Comparison of ENCODE assay signal across 8 mouse cellular contexts in the genomic region with DNA sequence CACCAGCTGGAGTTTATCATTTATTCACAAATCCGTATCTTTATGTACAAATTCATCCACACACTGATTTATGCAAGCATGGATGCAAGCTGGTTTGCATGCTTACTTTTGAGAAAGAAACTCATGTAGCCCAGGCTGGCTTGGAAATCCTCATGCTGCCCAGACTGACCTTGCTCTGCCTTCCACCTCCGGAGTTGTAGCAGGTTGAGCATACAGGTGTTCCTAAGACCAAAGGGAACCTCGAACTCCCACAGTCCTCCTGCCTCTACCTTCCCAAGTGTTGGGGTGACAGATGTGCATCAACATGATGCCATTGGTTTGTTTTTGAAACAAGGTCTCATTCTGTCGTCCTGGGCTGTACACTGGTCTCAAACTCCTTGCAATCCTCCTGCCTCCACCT. TPM values are rescaled to one million over a fixed set of nuclear protein-coding genes. Genes with fewer than 3 reads are reported as not detected.
DNase-seq lines count a peak whose midpoint lies in the region; ATAC-seq and TF ChIP-seq lines count a peak whose summit lies in the region.

No protein-coding gene starts in this region.

- no peaks in the 10 kb centered on the region for H3K27me3 ChIP-seq in heart, postnatal 0 days (ENCODE audit: control insufficient read depth, insufficient read depth, low read length)
- H3K27me3 ChIP-seq in embryonic facial prominence, embryonic 12.5 days: no peaks in the 10 kb centered on the region
- H3K27me3 ChIP-seq in hindbrain, embryonic 11.5 days (ENCODE audit: control insufficient read depth, insufficient read depth, low read length): no peaks in the 10 kb centered on the region
- H3K27me3 ChIP-seq in midbrain, embryonic 12.5 days: no peaks in the 10 kb centered on the region

- H3K4me2 ChIP-seq in heart, postnatal 0 days (ENCODE audit: low read depth, low read length): peak overlapping the region; percentile 87; the same call in 1 of the 2 replicates
- peak overlapping the region; percentile 79 for H3K4me2 ChIP-seq in embryonic facial prominence, embryonic 12.5 days (replicated peaks)
- H3K4me2 ChIP-seq in hindbrain, embryonic 11.5 days (replicated peaks; ENCODE audit: low read depth, low read length): peak overlapping the region; percentile 85
- peak overlapping the region; percentile 90 for H3K4me2 ChIP-seq in midbrain, embryonic 12.5 days (replicated peaks)

- H3K27ac ChIP-seq in heart, postnatal 0 days (ENCODE audit: low read depth): peak overlapping the region; percentile 47; the same call in 1 of the 2 replicates
- H3K27ac ChIP-seq in embryonic facial prominence, embryonic 12.5 days: no peak overlapping the region
- H3K27ac ChIP-seq in hindbrain, embryonic 11.5 days (ENCODE audit: low read depth, low read length): no peak overlapping the region
- no peak overlapping the region for H3K27ac ChIP-seq in midbrain, embryonic 12.5 days (replicated peaks)

- ATAC-seq in heart, postnatal 0 days (ENCODE audit: insufficient read depth, low read depth): no peak
- ATAC-seq in embryonic facial prominence, embryonic 12.5 days (ENCODE audit: insufficient number of reproducible peaks, insufficient read depth, low FRiP score, low TSS enrichment): no peak
- ATAC-seq in hindbrain, embryonic 11.5 days (ENCODE audit: low FRiP score): no peak
- no peak for ATAC-seq in midbrain, embryonic 12.5 days (ENCODE audit: low FRiP score, low read depth)
- no peak for ATAC-seq in megakaryocyte progenitor cell, adult 5-6 weeks (replicated peaks; ENCODE audit: poor library complexity)

- DNase-seq in heart, postnatal 0 days (ENCODE audit: low spot score): no peak
- no peak for DNase-seq in heart, postnatal 14 days
- no peak for DNase-seq in hindbrain, embryonic 11.5 days (ENCODE audit: low spot score)
- DNase-seq in gastrocnemius, postnatal 36 days: no peak
- no peak for DNase-seq in lung, adult 18-20 months

- intact Hi-C loops in heart, postnatal 14 days (cut with DNase I): loop anchor here (2.0 to 5.0 kb wide), 4 partner anchors 19 to 190 kb away; a partner anchor contains a TSS
- intact Hi-C loops in gastrocnemius, postnatal 36 days (cut with DNase I): no loop called here

- no peak for TF ChIP-seq EP300 in heart, postnatal 0 days (IDR thresholded peaks at IDR 0.05; ENCODE audit: low read depth)

- peaks cover 10% of the 10 kb centered on the region; the same call in 1 of the 2 replicates for H3K4me1 ChIP-seq in heart, postnatal 0 days (ENCODE audit: control insufficient read depth, insufficient read depth)
- peaks cover 30% of the 10 kb centered on the region for H3K4me1 ChIP-seq in embryonic facial prominence, embryonic 12.5 days
- peaks cover 15% of the 10 kb centered on the region for H3K4me1 ChIP-seq in hindbrain, embryonic 11.5 days (replicated peaks; ENCODE audit: control insufficient read depth, insufficient read depth, low read length)
- H3K4me1 ChIP-seq in midbrain, embryonic 12.5 days: peaks cover 40% of the 10 kb centered on the region

- H3K9ac ChIP-seq in heart, postnatal 0 days (replicated peaks; ENCODE audit: low read depth, low read length): no peak overlapping the region
- peak overlapping the region; percentile 82 for H3K9ac ChIP-seq in embryonic facial prominence, embryonic 12.5 days
- peak overlapping the region; percentile 90; the same call in 1 of the 2 replicates for H3K9ac ChIP-seq in hindbrain, embryonic 11.5 days (ENCODE audit: low read depth, low read length)
- H3K9ac ChIP-seq in midbrain, embryonic 12.5 days (replicated peaks): peak overlapping the region; percentile 91

- 79% methylated on average over 4 of the region's 4 CpGs for WGBS in heart, postnatal 0 days
- 73% methylated on average over 4 of the region's 4 CpGs for WGBS in embryonic facial prominence, embryonic 12.5 days
- 76% methylated on average over 4 of the region's 4 CpGs for WGBS in hindbrain, embryonic 11.5 days
- 74% methylated on average over 4 of the region's 4 CpGs for WGBS in midbrain, embryonic 12.5 days

- H3K36me3 ChIP-seq in heart, postnatal 0 days (replicated peaks; ENCODE audit: control insufficient read depth, insufficient read depth, low read length): peaks cover 23% of the 10 kb centered on the region
- peaks cover 42% of the 10 kb centered on the region for H3K36me3 ChIP-seq in embryonic facial prominence, embryonic 12.5 days
- peaks cover 8% of the 10 kb centered on the region; the same call in 1 of the 2 replicates for H3K36me3 ChIP-seq in hindbrain, embryonic 11.5 days (ENCODE audit: control insufficient read depth, insufficient read depth, low read length)
- H3K36me3 ChIP-seq in midbrain, embryonic 12.5 days: peaks cover 47% of the 10 kb centered on the region

- no peaks in the 10 kb centered on the region for H3K9me3 ChIP-seq in heart, postnatal 0 days (replicated peaks; ENCODE audit: control insufficient read depth, low read length)
- no peaks in the 10 kb centered on the region for H3K9me3 ChIP-seq in embryonic facial prominence, embryonic 12.5 days
- H3K9me3 ChIP-seq in hindbrain, embryonic 11.5 days (ENCODE audit: control insufficient read depth, low read length): no peaks in the 10 kb centered on the region
- H3K9me3 ChIP-seq in midbrain, embryonic 12.5 days: no peaks in the 10 kb centered on the region

- TF ChIP-seq CTCF in heart, postnatal 0 days (IDR thresholded peaks at IDR 0.05; ENCODE audit: low read depth): no peak

- no peak overlapping the region for H3K4me3 ChIP-seq in heart, postnatal 0 days (ENCODE audit: low read depth, low read length)
- peak overlapping the region; percentile 93 for H3K4me3 ChIP-seq in embryonic facial prominence, embryonic 12.5 days
- H3K4me3 ChIP-seq in hindbrain, embryonic 11.5 days (ENCODE audit: low read depth, low read length): peak overlapping the region; percentile 88
- H3K4me3 ChIP-seq in midbrain, embryonic 12.5 days: peak overlapping the region; percentile 84

RNA-seq across cellular contexts. Expression of a gene that starts 1.3 kb away (rescaled TPM):
- total RNA-seq in heart, postnatal 0 days (2014; rRNA removed; ENCODE audit: low replicate concordance): 57.7 and 69.8 TPM in 2 replicates
- polyA plus RNA-seq in heart, postnatal 0 days (2015; fragmentation: Nextera tagmentation; extraction: Ambion mirVana): 32.8 and 36.6 TPM in 2 replicates
- total RNA-seq in heart, postnatal 14 days (2021): 10 to 100 TPM; 29.1 to 31.9 TPM
- 89.4 and 92.7 TPM in 2 replicates for polyA plus RNA-seq in embryonic facial prominence, embryonic 12.5 days (2016; fragmentation: Nextera tagmentation; extraction: Ambion mirVana)
- 38.5 and 40.0 TPM in 2 replicates for polyA plus RNA-seq in hindbrain, embryonic 11.5 days (2014; fragmentation: Nextera tagmentation; extraction: Ambion mirVana)
- 109 and 111 TPM in 2 replicates for polyA plus RNA-seq in midbrain, embryonic 12.5 days (2016; fragmentation: Nextera tagmentation; extraction: Ambion mirVana)
- 10 to 100 TPM; 19.3 to 26.9 TPM for total RNA-seq in gastrocnemius, postnatal 36 days (2021)
- total RNA-seq in megakaryocyte progenitor cell, adult 5-6 weeks (2015): 2.3 and 3.1 TPM in 2 replicates
- 8.2 and 8.3 TPM in 2 replicates for total RNA-seq in megakaryocyte progenitor cell, adult 5-6 weeks (2017)

RNA-seq across cellular contexts. Expression of a gene that starts 2.6 kb away (rescaled TPM):
- 169 and 188 TPM in 2 replicates for total RNA-seq in heart, postnatal 0 days (2014; rRNA removed; ENCODE audit: low replicate concordance)
- polyA plus RNA-seq in heart, postnatal 0 days (2015; fragmentation: Nextera tagmentation; extraction: Ambion mirVana): 284 and 320 TPM in 2 replicates
- 100 to 1,000 TPM; 111 to 124 TPM for total RNA-seq in heart, postnatal 14 days (2021)
- polyA plus RNA-seq in embryonic facial prominence, embryonic 12.5 days (2016; fragmentation: Nextera tagmentation; extraction: Ambion mirVana): 169 TPM in 2 replicates
- polyA plus RNA-seq in hindbrain, embryonic 11.5 days (2014; fragmentation: Nextera tagmentation; extraction: Ambion mirVana): 231 and 239 TPM in 2 replicates
- 235 and 245 TPM in 2 replicates for polyA plus RNA-seq in midbrain, embryonic 12.5 days (2016; fragmentation: Nextera tagmentation; extraction: Ambion mirVana)
- total RNA-seq in gastrocnemius, postnatal 36 days (2021): 10 to 100 TPM; 66.7 to 67.1 TPM
- 60.0 and 66.1 TPM in 2 replicates for total RNA-seq in megakaryocyte progenitor cell, adult 5-6 weeks (2015)
- total RNA-seq in megakaryocyte progenitor cell, adult 5-6 weeks (2017): 50.2 and 53.6 TPM in 2 replicates

RNA-seq across cellular contexts. Expression of a gene that starts 6.8 kb away (rescaled TPM):
- 73.5 and 89.9 TPM in 2 replicates for total RNA-seq in heart, postnatal 0 days (2014; rRNA removed; ENCODE audit: low replicate concordance)
- 62.7 and 66.4 TPM in 2 replicates for polyA plus RNA-seq in heart, postnatal 0 days (2015; fragmentation: Nextera tagmentation; extraction: Ambion mirVana)
- 10 to 100 TPM; 33.5 to 36.4 TPM for total RNA-seq in heart, postnatal 14 days (2021)
- polyA plus RNA-seq in embryonic facial prominence, embryonic 12.5 days (2016; fragmentation: Nextera tagmentation; extraction: Ambion mirVana): 108 and 117 TPM in 2 replicates
- 143 and 155 TPM in 2 replicates for polyA plus RNA-seq in hindbrain, embryonic 11.5 days (2014; fragmentation: Nextera tagmentation; extraction: Ambion mirVana)
- polyA plus RNA-seq in midbrain, embryonic 12.5 days (2016; fragmentation: Nextera tagmentation; extraction: Ambion mirVana): 145 and 152 TPM in 2 replicates
- 10 to 100 TPM; 20.4 to 27.6 TPM for total RNA-seq in gastrocnemius, postnatal 36 days (2021)
- 32.3 and 37.0 TPM in 2 replicates for total RNA-seq in megakaryocyte progenitor cell, adult 5-6 weeks (2015)
- total RNA-seq in megakaryocyte progenitor cell, adult 5-6 weeks (2017): 14.1 and 14.7 TPM in 2 replicates

RNA-seq across cellular contexts. Expression of a gene that starts 23.6 kb away (rescaled TPM):
- 10.8 and 15.0 TPM in 2 replicates for total RNA-seq in heart, postnatal 0 days (2014; rRNA removed; ENCODE audit: low replicate concordance)
- polyA plus RNA-seq in heart, postnatal 0 days (2015; fragmentation: Nextera tagmentation; extraction: Ambion mirVana): 0.74 and 0.93 TPM in 2 replicates
- total RNA-seq in heart, postnatal 14 days (2021): 10 to 100 TPM; 16.6 to 18.4 TPM
- polyA plus RNA-seq in embryonic facial prominence, embryonic 12.5 days (2016; fragmentation: Nextera tagmentation; extraction: Ambion mirVana): 9.6 and 10.7 TPM in 2 replicates
- polyA plus RNA-seq in hindbrain, embryonic 11.5 days (2014; fragmentation: Nextera tagmentation; extraction: Ambion mirVana): 5.1 and 5.8 TPM in 2 replicates
- 14.2 and 18.7 TPM in 2 replicates for polyA plus RNA-seq in midbrain, embryonic 12.5 days (2016; fragmentation: Nextera tagmentation; extraction: Ambion mirVana)
- 10 to 100 TPM; 13.8 to 16.0 TPM for total RNA-seq in gastrocnemius, postnatal 36 days (2021)
- 0.22 and 0.64 TPM in 2 replicates for total RNA-seq in megakaryocyte progenitor cell, adult 5-6 weeks (2015)
- 3.1 and 3.6 TPM in 2 replicates for total RNA-seq in megakaryocyte progenitor cell, adult 5-6 weeks (2017)

RNA-seq across cellular contexts. Expression of a gene that starts 25.7 kb away (rescaled TPM):
- 21.1 and 36.7 TPM in 2 replicates for total RNA-seq in heart, postnatal 0 days (2014; rRNA removed; ENCODE audit: low replicate concordance)
- polyA plus RNA-seq in heart, postnatal 0 days (2015; fragmentation: Nextera tagmentation; extraction: Ambion mirVana): 10.3 and 11.3 TPM in 2 replicates
- total RNA-seq in heart, postnatal 14 days (2021): 10 to 100 TPM; 16.4 to 18.7 TPM
- polyA plus RNA-seq in embryonic facial prominence, embryonic 12.5 days (2016; fragmentation: Nextera tagmentation; extraction: Ambion mirVana): 23.0 and 25.0 TPM in 2 replicates
- 3.7 and 3.8 TPM in 2 replicates for polyA plus RNA-seq in hindbrain, embryonic 11.5 days (2014; fragmentation: Nextera tagmentation; extraction: Ambion mirVana)
- polyA plus RNA-seq in midbrain, embryonic 12.5 days (2016; fragmentation: Nextera tagmentation; extraction: Ambion mirVana): 15.5 and 18.3 TPM in 2 replicates
- total RNA-seq in gastrocnemius, postnatal 36 days (2021): 10 to 100 TPM in 1 of 2 experiments, 1 to 10 TPM in 1; 8.0 to 10.5 TPM
- total RNA-seq in megakaryocyte progenitor cell, adult 5-6 weeks (2015): 5.9 TPM in 2 replicates
- total RNA-seq in megakaryocyte progenitor cell, adult 5-6 weeks (2017): 23.4 and 26.5 TPM in 2 replicates
